Mouse (Mus musculus) embryo, embryonic 10.5 days (tissue): Measurements from ENCODE around the gene Midn.

Experiments
- DNase-seq: peaks from one replicate; pipeline ENCODE4 v3.0.0-alpha.2; 2015; ENCODE audit warnings: low spot score

Gene Midn

DNA sequence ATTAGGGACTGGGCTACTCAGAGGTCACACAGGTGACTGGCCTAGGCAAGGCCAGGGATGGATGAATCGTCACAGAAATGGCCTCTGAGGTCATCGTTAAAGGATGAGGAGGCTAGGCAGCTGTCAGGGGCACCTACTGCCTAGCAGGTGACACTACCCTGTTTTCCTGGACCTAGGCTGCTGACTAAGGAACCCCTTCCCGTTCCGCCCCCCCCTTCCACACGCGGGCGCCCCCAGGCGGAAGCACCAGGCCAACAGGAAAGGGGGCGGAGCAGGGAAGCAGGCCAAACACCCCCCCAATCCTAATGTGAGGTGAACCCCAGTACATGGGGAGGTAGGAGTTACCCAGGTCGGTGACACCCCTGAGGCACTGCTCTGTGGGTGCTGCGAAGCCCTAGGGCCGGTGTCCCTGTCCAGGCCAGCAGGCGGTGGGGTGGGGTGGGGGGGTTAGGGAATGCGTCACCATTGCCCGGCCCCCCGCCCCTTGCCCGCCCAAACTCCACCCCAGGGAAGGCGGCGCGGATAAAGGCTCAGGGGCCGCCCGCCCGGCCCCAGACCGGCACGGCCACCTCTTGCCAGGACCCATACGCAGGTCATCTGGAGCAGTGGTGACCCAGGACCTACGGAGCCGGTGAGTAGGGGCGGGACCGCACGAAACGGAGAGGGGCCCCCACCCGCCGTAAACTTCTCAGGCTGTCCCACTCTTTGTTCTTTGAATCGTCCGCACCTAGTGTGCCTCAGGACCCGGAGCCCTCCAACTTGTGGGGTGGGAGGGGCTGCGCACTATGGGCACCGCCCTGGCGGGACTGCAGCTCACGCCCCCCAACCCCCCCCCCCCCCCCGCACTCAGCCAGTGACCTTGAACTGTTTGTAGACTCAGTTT, at the start of gene Midn:
Gene Midn, plus strand, starts transcription at position 554 of the 883 bp plus-strand sequence.
- DNase-seq = peak; percentile 79

DNA sequence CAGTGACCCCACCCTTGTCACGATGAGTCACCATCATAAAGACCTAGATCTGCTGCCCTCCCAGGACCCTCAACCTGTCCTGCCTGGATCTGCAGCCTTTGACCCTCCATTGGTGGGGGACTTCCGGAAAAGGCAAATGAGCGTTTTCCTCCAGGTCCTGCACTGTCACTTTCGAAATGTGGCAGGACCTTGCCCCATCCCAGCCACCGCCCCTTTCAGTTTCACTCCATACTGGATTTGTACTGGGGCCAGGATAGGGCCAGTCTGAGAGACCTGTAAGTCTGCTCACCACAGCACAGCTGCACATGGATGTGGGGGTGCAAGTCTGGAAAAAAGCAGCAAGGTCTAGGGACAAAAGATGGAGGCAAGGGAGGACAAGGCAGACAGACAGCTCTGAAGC, 49.4 kb upstream of the Midn start:
- DNase-seq = no peak

DNA sequence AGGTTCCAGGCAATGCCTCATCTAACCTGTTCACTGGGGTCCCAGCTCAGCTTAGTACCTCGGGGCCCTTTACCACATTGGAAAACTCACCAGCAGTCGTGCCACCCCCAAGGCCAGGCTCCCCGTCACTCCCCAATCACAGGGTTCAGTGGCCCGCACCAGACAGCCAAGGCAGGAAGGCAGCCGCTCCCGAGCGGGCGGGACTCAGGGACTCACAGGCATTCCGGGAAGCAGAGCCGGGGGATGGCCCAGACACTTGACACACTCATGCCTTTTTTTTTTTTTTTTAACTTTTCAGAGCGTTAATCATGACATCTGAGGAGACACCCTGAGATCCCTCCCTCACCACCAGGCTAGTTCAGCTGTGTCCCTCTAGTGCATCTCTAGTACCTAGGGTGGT, 47.1 kb upstream of the Midn start:
- no peak for DNase-seq

DNA sequence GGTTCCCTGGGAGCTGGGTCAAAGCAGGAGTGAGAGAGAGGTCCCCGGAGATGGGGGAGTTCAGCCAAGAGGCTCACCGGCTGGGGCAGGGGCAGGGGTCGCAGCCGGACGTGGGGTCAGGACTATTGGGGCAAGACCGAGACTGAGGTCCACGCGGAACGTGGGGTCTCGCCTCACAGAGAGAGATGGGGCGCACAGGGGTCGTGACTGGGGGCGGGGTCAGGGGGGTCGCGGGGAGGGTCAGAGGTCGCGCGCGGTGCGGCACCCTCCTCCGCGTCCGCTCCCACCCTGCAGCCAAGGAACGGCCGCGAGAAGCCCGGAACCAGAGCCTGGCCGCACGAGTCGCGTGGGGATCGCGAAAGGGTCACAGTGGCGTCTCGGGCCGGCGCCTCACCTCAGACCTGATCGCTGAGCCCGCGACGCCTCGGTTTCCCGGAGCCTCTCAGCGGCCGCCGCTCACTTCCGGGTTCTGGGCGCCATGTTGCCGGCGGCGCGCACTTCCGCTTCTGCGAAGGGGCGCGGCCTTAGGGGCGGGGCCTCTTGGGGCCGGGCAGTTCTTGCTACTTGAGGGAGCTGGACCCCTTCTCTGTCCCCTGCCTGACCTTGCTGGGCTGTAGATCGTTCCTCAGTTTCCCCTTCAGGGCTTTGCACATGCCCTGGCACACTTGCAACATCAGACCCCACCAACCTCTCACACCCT, 45.7 kb upstream of the Midn start:
- peak; percentile 92 for DNase-seq

DNA sequence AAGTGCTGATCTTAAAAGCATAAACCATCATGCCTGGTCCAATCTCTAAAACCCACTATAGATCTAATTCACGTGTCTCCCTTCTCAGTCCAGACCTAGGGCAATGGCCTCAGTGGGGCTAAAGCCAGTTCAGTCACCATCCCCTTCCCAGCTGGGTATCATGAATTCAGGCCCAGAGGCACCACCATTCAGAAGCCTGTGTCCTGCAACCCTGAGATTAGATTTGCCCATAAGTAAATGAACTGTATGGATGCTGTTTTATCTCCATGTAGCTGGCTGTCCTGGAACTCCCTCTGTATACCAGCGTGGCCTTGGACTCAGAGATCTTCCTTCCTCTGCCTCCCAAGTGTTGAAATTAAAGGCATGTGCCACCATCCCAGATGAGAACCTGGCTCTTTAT, 45.0 kb upstream of the Midn start:
- DNase-seq = no peak

DNA sequence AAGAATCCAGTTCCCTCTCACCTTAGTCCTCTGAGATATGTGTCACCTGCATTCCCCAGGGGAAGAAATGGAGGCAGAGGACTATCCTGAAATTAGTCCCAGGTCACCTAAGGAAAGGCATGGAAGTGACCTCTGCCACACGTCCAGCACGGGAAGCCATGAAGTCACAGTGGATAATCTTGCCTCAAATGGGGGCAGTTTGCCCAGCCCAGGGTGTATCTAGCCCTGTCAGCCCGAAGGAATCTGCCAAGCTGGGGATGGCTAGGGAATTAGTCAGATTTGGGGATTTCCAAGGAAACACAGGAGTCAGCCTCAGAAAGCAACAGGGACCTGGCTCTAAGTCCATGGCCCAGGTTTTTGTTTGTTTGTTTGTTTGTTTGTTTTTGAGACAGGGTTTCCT, 43.9 kb upstream of the Midn start:
- no peak for DNase-seq

DNA sequence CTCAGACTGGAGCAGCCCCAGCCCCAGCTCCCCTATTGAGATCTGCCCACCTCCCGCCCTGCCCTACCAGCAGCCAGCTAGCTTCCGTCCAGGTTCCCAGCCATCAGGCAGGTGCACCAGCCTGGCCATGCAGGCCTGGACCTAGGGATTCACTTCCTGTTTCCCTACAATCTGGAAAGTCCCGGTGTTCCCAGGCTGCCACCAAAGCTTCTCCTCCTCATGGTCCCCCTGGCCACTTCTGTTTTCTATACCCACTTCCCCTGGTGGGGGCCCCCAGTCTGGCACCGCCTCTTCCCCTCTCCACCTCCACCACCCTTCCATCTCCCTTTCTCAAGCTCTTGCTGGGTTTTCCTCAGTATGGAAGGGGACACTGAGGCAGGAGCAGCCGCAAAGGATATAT, 42.6 kb upstream of the Midn start, which contains the start of gene Sbno2:
Gene Sbno2, minus strand, starts transcription at position 112 of the 400 bp plus-strand sequence.
- no peak for DNase-seq

DNA sequence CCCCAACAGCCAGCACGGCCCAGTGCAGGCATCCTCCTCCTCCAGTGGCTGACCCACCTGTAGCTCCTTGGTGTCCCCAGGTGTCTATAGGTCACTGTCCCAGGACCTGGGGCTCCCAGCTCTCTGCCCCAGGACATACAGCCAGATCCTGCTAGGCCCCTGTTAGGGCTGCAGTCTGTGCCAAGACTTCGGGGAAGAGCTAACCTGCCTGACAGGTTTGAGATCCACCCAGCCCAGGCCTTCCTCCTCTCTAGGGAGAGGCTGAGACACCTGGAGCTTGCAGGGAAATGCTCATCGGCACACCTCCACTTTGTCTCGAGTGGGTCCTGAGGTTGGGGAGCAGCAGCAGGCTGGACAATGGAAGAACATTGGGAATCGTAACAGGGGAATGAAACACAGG, 42.1 kb upstream of the Midn start:
- no peak for DNase-seq

DNA sequence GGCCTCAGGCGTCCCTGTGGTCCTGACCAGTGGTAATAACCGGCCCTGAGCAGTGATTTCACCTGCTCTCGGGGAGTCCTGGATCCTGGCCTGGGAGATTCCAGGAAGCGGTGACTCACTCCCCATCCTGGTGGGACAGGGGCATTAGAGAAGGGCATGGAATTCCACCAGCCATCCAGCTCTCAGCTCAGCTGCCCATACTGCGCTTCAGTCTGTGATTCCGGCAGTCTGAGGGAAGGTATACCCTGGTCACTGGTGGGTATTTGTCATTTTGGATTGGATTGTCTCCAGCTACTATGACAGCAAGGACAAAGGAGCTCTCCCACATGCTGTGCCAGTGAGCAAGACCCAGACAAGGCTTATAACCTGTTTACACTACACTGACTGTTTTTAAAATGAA, 40.4 kb upstream of the Midn start:
- no peak for DNase-seq

DNA sequence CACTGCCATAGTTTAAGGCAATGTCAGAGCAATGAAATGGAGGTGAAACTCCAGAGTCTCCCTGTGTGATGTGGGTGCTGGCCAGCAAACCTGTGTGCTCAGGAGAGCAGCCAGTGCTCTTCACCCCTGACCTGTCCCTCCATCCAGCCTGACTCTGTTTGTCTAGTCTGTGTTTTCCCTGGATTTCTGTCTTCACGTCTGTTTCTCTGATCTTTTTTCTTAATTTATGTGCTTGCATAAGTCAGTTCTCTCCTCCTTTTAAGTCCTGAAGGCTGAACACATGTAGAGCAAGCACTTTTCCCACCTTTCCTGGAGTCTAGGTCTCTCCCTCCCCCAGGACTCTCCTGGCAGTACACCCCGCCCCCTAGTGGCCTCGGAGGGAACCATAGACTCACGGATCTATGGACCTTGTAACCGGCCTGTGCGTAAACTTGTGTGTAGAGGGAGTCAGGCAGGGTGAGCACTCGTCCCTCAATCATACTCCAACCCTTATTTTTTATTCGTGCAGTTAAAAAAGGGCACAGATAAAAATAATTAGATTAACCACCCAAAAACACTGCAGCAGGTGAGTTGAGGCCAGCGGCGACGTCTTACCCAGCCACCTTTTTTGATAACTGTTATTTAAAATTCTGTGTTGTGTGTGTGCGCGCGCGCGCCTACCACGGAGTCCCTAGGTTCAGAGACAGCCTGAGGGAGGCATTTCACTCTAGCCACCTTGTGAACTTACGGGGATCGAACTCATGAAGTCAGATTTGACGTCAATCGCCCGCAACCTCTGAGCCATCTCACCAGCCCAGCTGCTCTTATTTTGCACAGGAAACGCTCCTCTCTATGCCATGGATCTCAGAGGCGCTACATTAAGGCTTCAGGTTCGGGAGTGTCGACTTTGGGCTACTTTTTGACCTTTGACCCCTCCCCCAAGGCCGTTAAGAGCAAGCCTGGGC, 33.5 kb upstream of the Midn start:
- DNase-seq = peak; percentile 98

DNA sequence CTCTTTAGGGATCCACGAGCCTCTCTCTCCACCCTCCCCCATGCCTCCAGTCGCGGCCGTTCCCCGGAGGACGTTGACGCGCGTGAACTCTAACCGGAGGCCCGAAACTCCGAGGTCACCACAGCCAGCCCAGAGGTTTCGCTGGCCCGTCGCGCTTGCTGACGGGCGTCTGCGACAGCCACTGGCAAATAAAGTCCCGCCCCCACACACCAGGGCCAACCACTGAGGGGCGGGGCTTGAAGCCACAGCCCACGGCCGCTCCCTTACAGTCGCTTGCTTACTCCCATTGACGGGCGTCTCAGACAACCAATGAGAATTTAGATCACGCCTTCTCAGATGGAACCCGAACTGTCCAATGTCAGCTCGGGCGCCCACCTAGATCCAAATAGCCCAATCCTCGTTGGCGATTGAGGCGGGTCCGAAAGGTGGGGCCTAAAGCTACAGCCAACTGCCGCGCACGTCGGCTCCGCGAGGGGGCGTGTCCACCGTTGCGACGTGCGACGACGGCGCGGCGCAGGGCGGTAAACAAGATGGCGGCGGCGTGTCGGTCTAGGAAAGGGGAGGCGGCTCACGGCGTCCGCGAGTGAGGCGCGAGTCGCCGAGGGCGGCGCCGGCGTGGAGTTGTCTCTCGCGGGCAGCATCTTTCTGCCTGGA, 32.7 kb upstream of the Midn start, which contains the start of gene Stk11:
Gene Stk11, plus strand, starts transcription at position 514 of the 654 bp plus-strand sequence.
- peak; percentile 100 for DNase-seq

DNA sequence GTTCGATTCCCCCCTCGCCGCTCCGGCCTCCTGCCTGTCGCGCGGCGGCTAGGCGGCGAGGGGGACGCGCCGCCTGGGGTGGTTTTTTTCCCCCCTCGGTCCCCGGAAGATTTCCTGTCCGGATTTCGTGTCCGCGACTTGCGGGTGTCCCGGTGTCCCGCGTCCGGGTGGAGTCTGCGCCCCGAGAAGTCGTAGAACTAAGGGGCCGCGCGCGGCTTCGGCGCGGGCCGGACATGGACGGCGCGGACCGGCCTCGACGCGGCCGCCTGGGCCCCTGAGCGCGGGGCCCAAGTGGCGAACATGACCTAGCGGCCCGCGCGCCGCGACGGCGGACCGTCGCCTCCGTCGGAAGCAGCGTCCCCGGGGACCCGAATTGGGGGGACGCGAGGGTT, 32.1 kb upstream of the Midn start:
- peak; percentile 12 for DNase-seq

DNA sequence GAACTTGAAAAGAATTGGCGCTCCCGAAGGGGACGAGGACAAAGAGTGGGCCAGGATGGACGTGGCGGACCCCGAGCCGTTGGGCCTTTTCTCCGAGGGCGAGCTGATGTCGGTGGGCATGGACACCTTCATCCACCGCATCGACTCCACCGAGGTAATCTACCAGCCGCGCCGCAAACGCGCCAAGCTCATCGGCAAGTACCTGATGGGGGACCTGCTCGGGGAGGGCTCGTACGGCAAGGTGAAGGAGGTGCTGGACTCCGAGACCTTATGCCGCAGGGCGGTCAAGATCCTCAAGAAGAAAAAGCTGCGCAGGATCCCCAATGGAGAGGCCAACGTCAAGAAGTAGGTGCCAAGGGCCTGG, 31.5 kb upstream of the Midn start:
- peak; percentile 47 for DNase-seq

DNA sequence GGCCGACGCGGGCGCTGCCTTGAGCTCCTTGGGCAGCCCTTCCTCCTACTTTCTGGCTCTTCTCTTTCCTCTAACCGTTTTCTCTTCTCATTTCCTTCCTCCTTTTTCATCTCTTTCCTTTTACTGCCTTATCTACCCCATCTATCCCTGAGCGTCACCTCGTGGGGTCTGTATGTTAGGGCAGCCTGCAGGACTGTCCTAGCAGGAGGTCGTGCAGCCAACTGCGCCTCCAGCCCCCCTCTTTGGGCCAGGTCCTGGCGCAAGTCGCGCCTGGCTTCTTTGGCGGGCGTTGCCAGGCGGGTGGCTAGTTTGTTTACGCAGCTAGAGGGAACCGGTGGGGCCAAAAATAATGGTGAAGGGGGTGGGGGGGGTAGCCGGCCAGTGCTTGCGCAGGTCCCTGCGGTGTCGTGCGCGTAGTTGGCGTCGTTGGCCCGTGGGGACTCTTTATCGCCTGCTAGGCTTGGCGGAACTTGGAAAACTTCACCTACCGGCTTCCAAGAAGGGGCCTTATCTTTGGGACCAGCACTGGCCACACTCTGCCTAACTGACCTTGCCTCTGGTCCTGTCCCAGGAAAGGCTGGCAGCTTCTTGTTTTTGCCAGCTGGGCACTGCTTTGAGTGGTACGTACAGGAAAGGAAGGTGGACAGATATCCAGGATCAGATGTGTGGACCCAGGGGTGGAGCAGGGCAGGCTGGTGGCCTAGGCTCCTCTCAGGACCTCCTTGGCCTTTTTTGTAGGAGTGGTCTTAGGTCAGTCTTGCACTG, 31.0 kb upstream of the Midn start:
- DNase-seq = peak; percentile 35

DNA sequence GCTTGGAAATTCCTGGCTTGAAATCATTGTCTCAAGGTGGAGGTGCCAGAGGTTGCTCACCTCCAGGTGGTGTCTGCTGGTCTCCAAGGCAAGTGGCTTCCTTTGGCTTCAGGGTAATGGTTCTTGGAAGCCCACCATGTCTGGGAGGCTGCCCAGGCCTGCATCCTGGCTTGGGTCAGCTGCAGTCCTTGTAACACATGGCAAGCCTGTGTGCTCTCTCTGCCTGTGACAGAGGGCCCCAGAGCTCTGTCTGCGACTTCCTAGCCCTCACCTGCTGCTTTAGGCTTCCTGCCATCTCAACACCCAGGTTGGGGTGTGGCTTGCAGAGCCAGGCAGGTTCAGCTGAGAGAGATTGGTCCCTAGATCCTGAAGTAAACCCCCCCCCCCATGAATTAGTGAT, 30.3 kb upstream of the Midn start:
- no peak for DNase-seq

DNA sequence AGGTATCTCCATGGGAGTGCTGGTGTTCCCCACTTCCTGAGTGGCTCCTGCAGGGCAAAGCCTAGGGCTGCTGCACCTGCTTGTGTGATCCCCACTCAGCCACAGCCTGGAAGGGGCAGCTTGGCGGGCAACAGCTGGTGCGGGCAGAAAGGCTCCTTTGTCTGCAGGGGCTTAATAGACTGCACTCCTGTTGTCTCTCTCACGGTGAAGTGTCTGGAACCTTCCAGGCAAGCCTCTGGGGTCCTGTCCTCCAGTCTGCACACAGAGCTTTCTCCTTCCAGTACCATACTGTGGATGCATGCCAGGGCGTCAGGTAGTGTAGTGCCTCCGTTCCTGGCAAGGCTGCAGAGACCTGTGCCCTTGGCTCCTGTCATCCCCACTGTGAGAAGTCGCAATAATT, 29.5 kb upstream of the Midn start:
- no peak for DNase-seq

DNA sequence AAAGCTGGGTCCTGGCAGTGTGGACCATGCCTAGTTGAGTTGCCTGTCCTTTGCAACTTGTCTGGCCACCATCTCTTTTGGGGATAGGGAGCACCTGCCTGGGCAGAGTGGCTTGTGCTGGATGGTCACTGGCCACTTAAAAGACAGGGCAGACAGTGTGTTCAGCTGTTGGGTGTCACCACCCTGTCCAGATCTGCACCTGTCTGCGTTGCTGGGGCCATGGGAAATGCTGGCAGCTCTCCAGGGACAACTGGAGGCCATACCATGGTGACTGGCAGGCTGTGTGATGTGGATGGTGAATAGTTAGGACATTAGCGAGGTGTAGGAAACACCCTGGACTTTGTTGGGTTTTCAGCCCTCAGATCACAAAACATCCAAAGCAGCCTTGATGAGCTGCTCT, 27.9 kb upstream of the Midn start:
- no peak for DNase-seq

DNA sequence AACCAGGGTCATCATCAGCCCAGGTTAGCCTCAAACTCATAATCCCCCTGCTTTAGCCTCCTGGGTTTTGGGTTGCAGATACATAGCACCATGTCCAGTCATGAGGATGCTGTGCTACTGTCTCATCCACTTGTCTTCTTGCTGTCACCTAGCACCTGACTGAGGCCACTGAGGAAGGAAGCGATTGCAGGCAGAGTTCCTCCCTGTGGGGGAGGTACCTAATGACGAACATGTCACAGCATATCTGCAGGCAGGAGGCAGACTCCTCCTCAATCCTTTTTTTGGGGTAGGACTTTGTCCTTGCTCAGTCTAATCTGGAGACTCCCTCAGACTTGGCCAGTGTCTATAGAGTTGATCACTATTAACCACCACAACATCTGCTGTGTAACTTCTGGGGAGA, 26.4 kb upstream of the Midn start:
- DNase-seq = no peak

DNA sequence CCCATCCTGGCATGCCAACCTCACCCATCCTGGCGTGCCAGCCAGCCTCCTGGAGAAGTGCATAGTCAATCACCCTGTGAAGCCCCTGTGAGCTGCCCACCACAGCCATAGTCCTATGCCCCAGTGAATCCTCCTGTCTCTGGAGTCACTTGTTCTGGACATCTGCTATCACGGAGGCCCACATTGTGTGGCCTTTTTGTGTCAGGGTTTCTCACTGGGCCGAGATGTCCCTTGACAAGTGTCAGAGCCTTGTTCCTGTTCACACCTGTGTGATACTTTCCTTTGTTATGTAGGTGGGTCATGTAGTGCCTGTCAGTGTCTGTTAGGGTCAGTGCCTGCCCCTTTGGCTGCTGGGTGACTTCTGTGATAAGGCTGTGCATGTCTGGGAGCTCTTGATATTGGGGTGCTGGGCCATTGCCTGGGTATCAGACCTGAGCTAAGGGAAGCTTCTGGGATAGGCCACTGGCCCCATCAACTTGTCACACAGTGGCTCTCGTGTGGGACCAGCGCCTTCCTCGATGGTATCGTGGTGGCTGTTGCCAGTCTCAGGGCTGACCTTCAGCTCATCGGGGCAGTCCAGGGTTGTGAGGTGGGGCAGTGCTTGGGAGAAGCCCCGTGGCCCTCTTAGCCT, 24.0 kb upstream of the Midn start:
- no peak for DNase-seq

DNA sequence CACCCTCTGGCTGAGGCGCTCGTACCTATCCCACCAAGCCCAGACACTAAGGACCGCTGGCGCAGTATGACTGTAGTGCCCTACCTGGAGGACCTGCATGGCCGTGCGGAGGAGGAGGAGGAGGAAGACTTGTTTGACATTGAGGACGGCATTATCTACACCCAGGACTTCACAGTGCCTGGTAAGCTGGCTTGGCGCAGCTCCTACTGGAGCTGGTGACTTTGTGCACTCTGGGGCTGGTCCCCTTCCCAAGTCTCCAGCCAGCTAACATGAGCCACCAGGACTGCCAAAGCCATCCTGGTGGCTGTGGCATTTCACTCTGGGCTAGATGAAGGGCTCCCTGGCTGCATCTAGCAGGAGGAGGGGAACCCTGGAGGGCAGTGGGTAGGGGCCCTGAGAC, 20.2 kb upstream of the Midn start:
- DNase-seq = no peak

DNA sequence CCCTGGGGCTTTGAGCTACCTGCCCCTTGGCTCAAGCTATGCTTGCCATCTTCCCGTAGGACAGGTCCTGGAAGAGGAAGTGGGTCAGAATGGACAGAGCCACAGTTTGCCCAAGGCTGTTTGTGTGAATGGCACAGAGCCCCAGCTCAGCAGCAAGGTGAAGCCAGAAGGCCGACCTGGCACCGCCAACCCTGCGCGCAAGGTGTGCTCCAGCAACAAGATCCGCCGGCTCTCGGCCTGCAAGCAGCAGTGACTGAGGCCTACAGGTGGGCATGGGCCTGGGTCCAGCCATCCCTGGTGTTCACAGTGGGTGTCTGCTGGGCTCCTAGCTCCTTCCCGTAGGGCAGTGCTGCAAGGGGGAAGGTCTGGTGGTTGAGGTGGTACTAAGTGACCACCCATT, 18.2 kb upstream of the Midn start:
- DNase-seq = no peak
